Mouse (Mus musculus) neural tube, embryonic 15.5 days (tissue): Measurements from ENCODE around the gene Zfp871. TPM values are rescaled to one million over a fixed set of nuclear protein-coding genes. Genes with fewer than 3 reads are reported as not detected.

ENCODE experiments used
- ATAC-seq: fragments of 200-750 bp; cut with Nextera tagmentation; 2 replicates; pipeline ENCODE4 v1.8.0; 2017; ENCODE audit warnings: mild to moderate bottlenecking, moderate TSS enrichment, moderate library complexity; ENCODE audit not compliant: low FRiP score
- H3K27ac ChIP-seq: fragments of 300-500 bp; sonication (generic); replicated peaks from 2 replicates; pipeline ENCODE4 v1.5.1; 2015; ENCODE audit warnings: mild to moderate bottlenecking, inconsistent platforms
- H3K27me3 ChIP-seq: fragments of 300-500 bp; sonication (generic); replicated peaks from 2 replicates; pipeline ENCODE4 v1.6.1; 2015; ENCODE audit warnings: inconsistent platforms
- H3K36me3 ChIP-seq: fragments of 300-500 bp; sonication (generic); 2 replicates; pipeline ENCODE4 v1.6.1; 2015; ENCODE audit warnings: inconsistent platforms
- H3K4me1 ChIP-seq: fragments of 300-500 bp; sonication (generic); 2 replicates; pipeline ENCODE4 v1.6.1; 2015; ENCODE audit warnings: inconsistent platforms
- H3K4me2 ChIP-seq: fragments of 300-500 bp; sonication (generic); 2 replicates; pipeline ENCODE4 v1.6.1; 2015; ENCODE audit warnings: inconsistent platforms, mild to moderate bottlenecking, moderate library complexity
- H3K4me3 ChIP-seq: fragments of 300-500 bp; sonication (generic); replicated peaks from 2 replicates; pipeline ENCODE4 v1.5.1; 2015; ENCODE audit warnings: mild to moderate bottlenecking, inconsistent platforms
- H3K9ac ChIP-seq: fragments of 300-500 bp; sonication (generic); replicated peaks from 2 replicates; pipeline ENCODE4 v1.6.1; 2015; ENCODE audit warnings: mild to moderate bottlenecking, inconsistent platforms
- H3K9me3 ChIP-seq: fragments of 300-500 bp; sonication (generic); replicated peaks from 2 replicates; pipeline ENCODE4 v1.6.1; 2016; ENCODE audit warnings: inconsistent platforms
- WGBS: fragments of 180-500 bp; shearing (Covaris S2); methylation state at CpG from one replicate; pipeline ENCODE4 v1.1.7; 2015; ENCODE audit warnings: mixed read lengths; 5-methylcytosine and 5-hydroxymethylcytosine counted together
- polyA plus RNA-seq: library from polyadenylated mRNA; unstranded; fragments of >200 nt; fragmentation: Nextera tagmentation; extraction: Ambion mirVana; gene quantifications from 2 replicates; pipeline ENCODE4 v1.2.1, GENCODE M21; 2015

The Zfp871 gene
- 35.2 and 37.6 TPM in 2 replicates for polyA plus RNA-seq

GRCm38 (mm10) chr17:32788094-32788559 lies at the start of gene Zfp871:
TSS of gene Zfp871 (minus strand) at chr17:32788287.
- H3K36me3 ChIP-seq: peaks cover 14% of the 10 kb centered on the region
- peak within 1 kb of the TSS; percentile 95 for H3K27ac ChIP-seq
- under 1% methylated on average over 22 of the region's 22 CpGs for WGBS
- H3K27me3 ChIP-seq: no peaks in the 10 kb centered on the region
- no peaks in the 10 kb centered on the region for H3K9me3 ChIP-seq
- H3K4me1 ChIP-seq: peaks cover 30% of the 10 kb centered on the region
- peak within 1 kb of the TSS; percentile 87 for H3K4me3 ChIP-seq
- H3K9ac ChIP-seq: peak within 1 kb of the TSS; percentile 92
- peak within 1 kb of the TSS; percentile 65 for H3K4me2 ChIP-seq
- peak; percentile 98 for ATAC-seq

- peak overlapping the region; percentile 69 for H3K4me2 ChIP-seq
- H3K4me1 ChIP-seq: peaks cover 14% of the 10 kb centered on the region
- no peaks in the 10 kb centered on the region for H3K27me3 ChIP-seq
- H3K36me3 ChIP-seq: peaks cover 17% of the 10 kb centered on the region
- no peaks in the 10 kb centered on the region for H3K9me3 ChIP-seq
- WGBS: 27% methylated on average over 3 of the region's 3 CpGs
- no peak; the same call in 1 of the 2 replicates for ATAC-seq
- H3K27ac ChIP-seq: peak overlapping the region; percentile 86
- peak overlapping the region; percentile 84 for H3K4me3 ChIP-seq
- H3K9ac ChIP-seq: no peak overlapping the region
These were observed 42.3 kb upstream of the Zfp871 start for GRCm38 (mm10) chr17:32830418-32830782.

GRCm38 (mm10) chr17:32829540-32830417 lies 41.7 kb upstream of the Zfp871 start, which contains the start of gene Zfp799:
TSS of gene Zfp799 (minus strand) at chr17:32830261.
- WGBS: 1% methylated on average over 35 of the region's 35 CpGs
- H3K9ac ChIP-seq: peak within 1 kb of the TSS; percentile 96
- no peaks in the 10 kb centered on the region for H3K9me3 ChIP-seq
- peak; percentile 99 for ATAC-seq
- H3K4me3 ChIP-seq: peak within 1 kb of the TSS; percentile 84
- peak within 1 kb of the TSS; percentile 69 for H3K4me2 ChIP-seq
- peaks cover 14% of the 10 kb centered on the region for H3K4me1 ChIP-seq
- no peaks in the 10 kb centered on the region for H3K27me3 ChIP-seq
- H3K36me3 ChIP-seq: peaks cover 23% of the 10 kb centered on the region
- peak within 1 kb of the TSS; percentile 86 for H3K27ac ChIP-seq

GRCm38 (mm10) chr17:32816074-32816784 lies 28.1 kb upstream of the Zfp871 start:
- no peak for ATAC-seq
- no peaks in the 10 kb centered on the region for H3K9me3 ChIP-seq
- no peak overlapping the region for H3K4me2 ChIP-seq
- WGBS: 79% methylated on average over 1 of the region's 1 CpGs
- no peaks in the 10 kb centered on the region for H3K4me1 ChIP-seq
- H3K36me3 ChIP-seq: peaks cover 35% of the 10 kb centered on the region
- H3K27me3 ChIP-seq: no peaks in the 10 kb centered on the region
- H3K27ac ChIP-seq: no peak overlapping the region
- no peak overlapping the region for H3K9ac ChIP-seq
- no peak overlapping the region for H3K4me3 ChIP-seq

GRCm38 (mm10) chr17:32814136-32814535 lies 26.0 kb upstream of the Zfp871 start:
- H3K4me2 ChIP-seq: no peak overlapping the region
- H3K27ac ChIP-seq: no peak overlapping the region
- no peak overlapping the region for H3K9ac ChIP-seq
- peaks cover 17% of the 10 kb centered on the region for H3K36me3 ChIP-seq
- 78% methylated on average over 7 of the region's 7 CpGs for WGBS
- 0 out of 2 replicates have a peak, but pooled peaks cover 4% of the 10 kb centered on the region for H3K4me1 ChIP-seq
- H3K9me3 ChIP-seq: no peaks in the 10 kb centered on the region
- no peak overlapping the region for H3K4me3 ChIP-seq
- no peaks in the 10 kb centered on the region for H3K27me3 ChIP-seq
- no peak for ATAC-seq

GRCm38 (mm10) chr17:32810648-32811047 lies 22.6 kb upstream of the Zfp871 start:
- Histone ChIP-seq H3K4me1 (peaks cover 27% of the 10 kb centered on the region), H3K4me3 (no peak overlapping the region), H3K4me2 (peak overlapping the region; percentile 61), H3K36me3 (no peaks in the 10 kb centered on the region), H3K27ac (no peak overlapping the region; the same call in 1 of the 2 replicates), H3K9ac (no peak overlapping the region), H3K9me3 (no peaks in the 10 kb centered on the region), H3K27me3 (no peaks in the 10 kb centered on the region)
- 26% methylated on average over 1 of the region's 1 CpGs for WGBS
- ATAC-seq: no peak

GRCm38 (mm10) chr17:32809544-32810374 lies 21.7 kb upstream of the Zfp871 start, which contains the start of gene Zfp811:
TSS of gene Zfp811 (minus strand) at chr17:32809931.
- peak within 1 kb of the TSS; percentile 80 for H3K9ac ChIP-seq
- peak within 1 kb of the TSS; percentile 61 for H3K4me2 ChIP-seq
- no peaks in the 10 kb centered on the region for H3K36me3 ChIP-seq
- H3K27me3 ChIP-seq: no peaks in the 10 kb centered on the region
- H3K9me3 ChIP-seq: no peaks in the 10 kb centered on the region
- peaks cover 27% of the 10 kb centered on the region for H3K4me1 ChIP-seq
- ATAC-seq: peak; percentile 93
- WGBS: 1% methylated on average over 17 of the region's 17 CpGs
- peak within 1 kb of the TSS; percentile 95 for H3K27ac ChIP-seq
- H3K4me3 ChIP-seq: peak within 1 kb of the TSS; percentile 66

GRCm38 (mm10) chr17:32808921-32809320 lies 20.8 kb upstream of the Zfp871 start:
- ATAC-seq: peak; percentile 28; the same call in 1 of the 2 replicates
- Histone ChIP-seq H3K27me3 (no peaks in the 10 kb centered on the region), H3K4me1 (peaks cover 27% of the 10 kb centered on the region), H3K4me3 (peak overlapping the region; percentile 66), H3K36me3 (no peaks in the 10 kb centered on the region), H3K9me3 (no peaks in the 10 kb centered on the region), H3K27ac (peak overlapping the region; percentile 95), H3K9ac (peak overlapping the region; percentile 80), H3K4me2 (peak overlapping the region; percentile 61)
- WGBS: 8% methylated on average over 8 of the region's 8 CpGs

- no peak for ATAC-seq
- no peaks in the 10 kb centered on the region for H3K9me3 ChIP-seq
- peaks cover 3% of the 10 kb centered on the region for H3K36me3 ChIP-seq
- no peaks in the 10 kb centered on the region for H3K27me3 ChIP-seq
- no peak overlapping the region for H3K27ac ChIP-seq
- H3K4me1 ChIP-seq: peaks cover 27% of the 10 kb centered on the region
- 81% methylated on average over 8 of the region's 8 CpGs for WGBS
- H3K9ac ChIP-seq: no peak overlapping the region
- no peak overlapping the region; the same call in 1 of the 2 replicates for H3K4me2 ChIP-seq
- no peak overlapping the region for H3K4me3 ChIP-seq
These were observed 1.2 kb upstream of the Zfp871 start for GRCm38 (mm10) chr17:32789244-32789643.

- ATAC-seq: no peak
- WGBS: 13% methylated on average over 9 of the region's 9 CpGs
- H3K9ac ChIP-seq: peak overlapping the region; percentile 21; the same call in 1 of the 2 replicates
These were observed 489 bp upstream of the Zfp871 start for GRCm38 (mm10) chr17:32788576-32788975.

More at GRCm38 (mm10) chr17:32788576-32788975, 489 bp upstream of the Zfp871 start:
- H3K4me1 ChIP-seq: peaks cover 30% of the 10 kb centered on the region
- peak overlapping the region; percentile 87 for H3K4me3 ChIP-seq
- H3K9me3 ChIP-seq: no peaks in the 10 kb centered on the region
- H3K27me3 ChIP-seq: no peaks in the 10 kb centered on the region
- H3K36me3 ChIP-seq: peaks cover 10% of the 10 kb centered on the region
- peak overlapping the region; percentile 95; the same call in 1 of the 2 replicates for H3K27ac ChIP-seq
- H3K4me2 ChIP-seq: peak overlapping the region; percentile 62
